In the genomic region with DNA sequence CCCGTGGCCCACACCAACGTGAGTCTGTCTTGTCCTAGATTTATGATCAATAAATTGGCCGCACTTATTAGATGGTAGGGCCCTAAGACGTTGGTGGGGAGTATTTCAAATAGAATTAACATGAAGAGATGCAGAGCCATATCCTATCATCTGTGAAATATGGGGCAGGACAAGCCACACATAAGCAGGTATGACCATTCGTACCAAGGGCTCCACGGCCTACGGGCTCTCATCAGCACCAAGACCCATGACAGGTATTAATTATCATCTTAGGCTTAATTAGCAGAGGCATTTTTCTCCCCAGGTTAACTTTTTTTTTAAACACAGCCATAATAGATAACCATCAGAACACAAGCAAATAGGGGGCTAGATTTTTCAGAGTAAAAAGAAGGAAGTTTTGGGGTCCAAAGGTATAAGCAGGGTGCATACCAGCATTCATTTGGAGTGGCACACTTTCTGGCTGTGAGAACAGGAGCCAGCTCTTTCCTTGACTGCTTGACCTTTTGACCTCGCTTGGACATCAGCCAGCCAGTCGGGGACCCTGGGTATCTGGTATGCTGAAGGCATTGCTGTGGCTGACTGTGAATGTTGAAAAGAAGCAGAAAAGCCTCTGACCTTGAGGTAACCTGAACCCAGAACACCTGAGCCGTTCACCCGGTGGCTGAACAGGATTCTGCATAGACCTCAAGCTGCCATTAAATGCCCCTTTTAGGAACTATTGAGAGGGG, we compare ENCODE assay signal across 8 mouse cellular contexts.
DNase-seq lines count a peak whose midpoint lies in the region; ATAC-seq lines count a peak whose summit lies in the region.
"Had no signal": no experiment of that assay in that cellular context is flagged by ENCODE, and none has a peak within 500 bp of the region (broad histone marks: within the 10 kb centered on the region; RNA-seq: fewer than 3 reads in every experiment).

No protein-coding gene starts in this region.

- no peak for DNase-seq in midbrain, embryonic 11.5 days (ENCODE audit: low spot score, missing footprints)
- DNase-seq in embryo, embryonic 9.5 days (ENCODE audit: extremely low spot score) = peak; percentile 54
- DNase-seq in kidney, postnatal 25 days = peak; percentile 79 to 80
- DNase-seq in urinary bladder, adult 18-20 months (ENCODE audit: low spot score in 2 of 2) = no peak
- no peak for DNase-seq in frontal cortex, adult 2 months (ENCODE audit: extremely low spot score in 1 of 2, low spot score in 1 of 2)
- DNase-seq: gastrocnemius, postnatal 10 days had no signal

- no peak overlapping the region for H3K9ac ChIP-seq in midbrain, embryonic 12.5 days (replicated peaks)
- H3K9ac ChIP-seq in midbrain, embryonic 11.5 days (ENCODE audit: low read length) = no peak overlapping the region
- no peak overlapping the region for H3K9ac ChIP-seq in neural tube, embryonic 13.5 days

- peak overlapping the region; percentile 40 for H3K27ac ChIP-seq in midbrain, embryonic 12.5 days (replicated peaks)
- H3K27ac ChIP-seq in midbrain, embryonic 11.5 days (ENCODE audit: low read depth, low read length) = no peak overlapping the region
- peak overlapping the region; percentile 70 for H3K27ac ChIP-seq in neural tube, embryonic 13.5 days (replicated peaks)

- no peaks in the 10 kb centered on the region for H3K9me3 ChIP-seq in midbrain, embryonic 12.5 days
- no peaks in the 10 kb centered on the region for H3K9me3 ChIP-seq in midbrain, embryonic 11.5 days (ENCODE audit: control insufficient read depth, low read length)
- no peaks in the 10 kb centered on the region for H3K9me3 ChIP-seq in neural tube, embryonic 13.5 days

- no peak overlapping the region for H3K4me3 ChIP-seq in midbrain, embryonic 12.5 days
- no peak overlapping the region for H3K4me3 ChIP-seq in midbrain, embryonic 11.5 days (ENCODE audit: low read depth, low read length)
- no peak overlapping the region for H3K4me3 ChIP-seq in neural tube, embryonic 13.5 days

- 57% methylated on average over 11 of the region's 11 CpGs for WGBS in midbrain, embryonic 12.5 days
- WGBS in midbrain, embryonic 11.5 days = 61% methylated on average over 11 of the region's 11 CpGs
- WGBS in neural tube, embryonic 13.5 days = 13% methylated on average over 11 of the region's 11 CpGs

- no peaks in the 10 kb centered on the region for H3K36me3 ChIP-seq in midbrain, embryonic 12.5 days
- H3K36me3 ChIP-seq in midbrain, embryonic 11.5 days (ENCODE audit: control insufficient read depth, insufficient read depth, low read length) = no peaks in the 10 kb centered on the region
- no peaks in the 10 kb centered on the region for H3K36me3 ChIP-seq in neural tube, embryonic 13.5 days

- no peak overlapping the region for H3K4me2 ChIP-seq in midbrain, embryonic 12.5 days (replicated peaks)
- no peak overlapping the region for H3K4me2 ChIP-seq in midbrain, embryonic 11.5 days
- H3K4me2 ChIP-seq in neural tube, embryonic 13.5 days = no peak overlapping the region

- no peaks in the 10 kb centered on the region for H3K27me3 ChIP-seq in midbrain, embryonic 12.5 days
- H3K27me3 ChIP-seq in midbrain, embryonic 11.5 days (ENCODE audit: control insufficient read depth, insufficient read depth, low read length) = no peaks in the 10 kb centered on the region
- no peaks in the 10 kb centered on the region for H3K27me3 ChIP-seq in neural tube, embryonic 13.5 days

- H3K4me1 ChIP-seq in midbrain, embryonic 12.5 days = peaks cover 21% of the 10 kb centered on the region; the same call in 1 of the 2 replicates
- H3K4me1 ChIP-seq in midbrain, embryonic 11.5 days (ENCODE audit: control insufficient read depth, insufficient read depth, low read length) = 0 out of 2 replicates have a peak, but pooled peaks cover 2% of the 10 kb centered on the region
- H3K4me1 ChIP-seq in neural tube, embryonic 13.5 days (replicated peaks) = peaks cover 46% of the 10 kb centered on the region

- ATAC-seq in midbrain, embryonic 12.5 days (ENCODE audit: low FRiP score, low read depth) = no peak
- no peak for ATAC-seq in midbrain, embryonic 11.5 days (ENCODE audit: low FRiP score)
- ATAC-seq in neural tube, embryonic 13.5 days (ENCODE audit: low read depth) = peak; percentile 70

Comparison
In these comparisons a context has a peak if more than half of its experiments do, and no peak if none do; other contexts are left out.
1. DNase-seq: peak in embryo, embryonic 9.5 days (single experiment) and kidney, postnatal 25 days (2 of 2); none in midbrain, embryonic 11.5 days (single experiment), urinary bladder, adult 18-20 months (0 of 2) and frontal cortex, adult 2 months (0 of 2).